Mouse (Mus musculus): ENCODE data around the gene 1700037C18Rik. TPM values are rescaled to one million over a fixed set of nuclear protein-coding genes. Genes with fewer than 3 reads are reported as not detected.
A peak's percentile ranks its signal among the peaks of the same experiment; 100 is the strongest.

Gene 1700037C18Rik
- polyA plus RNA-seq, 1 experiment, result 5.8 TPM

DNA sequence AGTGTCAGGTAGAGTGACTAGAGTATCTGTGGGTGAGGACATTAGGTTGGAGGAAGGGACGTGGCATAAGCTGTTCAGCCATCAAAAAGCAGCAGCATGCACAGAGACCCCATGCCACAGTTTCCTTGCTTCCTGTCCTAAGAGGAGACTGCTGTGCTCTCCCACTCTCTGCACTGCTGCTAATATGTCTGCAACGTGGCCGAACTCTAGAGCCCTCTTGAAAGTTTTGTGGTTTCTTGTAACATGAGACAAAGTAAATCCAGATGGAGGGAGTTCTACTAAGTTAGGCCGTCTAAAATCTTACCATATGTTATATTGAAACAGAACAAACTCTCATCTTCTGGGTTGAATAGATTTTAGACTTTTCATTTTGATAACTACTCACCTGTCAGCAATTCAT, 15.5 kb upstream of the 1700037C18Rik start:
- 85% methylated on average over 4 of the region's 4 CpGs for WGBS
- Histone ChIP-seq H3K27me3 (ENCODE audit: control insufficient read depth, insufficient read depth, low read length) (no peaks in the 10 kb centered on the region), H3K4me1 (ENCODE audit: control insufficient read depth, insufficient read depth, low read length) (no peaks in the 10 kb centered on the region), H3K4me3 (replicated peaks; ENCODE audit: insufficient read depth, low read depth, low read length) (no peak overlapping the region), H3K27ac (ENCODE audit: insufficient read depth, low read length) (no peak overlapping the region)
- no peak for DNase-seq
- TF ChIP-seq CTCF (IDR thresholded peaks at IDR 0.05; ENCODE audit: borderline replicate concordance, insufficient read depth, low read depth, low read length), result no peak
- no peak for TF ChIP-seq POLR2A (IDR thresholded peaks at IDR 0.05; ENCODE audit: borderline replicate concordance, insufficient read depth, low read length)

DNA sequence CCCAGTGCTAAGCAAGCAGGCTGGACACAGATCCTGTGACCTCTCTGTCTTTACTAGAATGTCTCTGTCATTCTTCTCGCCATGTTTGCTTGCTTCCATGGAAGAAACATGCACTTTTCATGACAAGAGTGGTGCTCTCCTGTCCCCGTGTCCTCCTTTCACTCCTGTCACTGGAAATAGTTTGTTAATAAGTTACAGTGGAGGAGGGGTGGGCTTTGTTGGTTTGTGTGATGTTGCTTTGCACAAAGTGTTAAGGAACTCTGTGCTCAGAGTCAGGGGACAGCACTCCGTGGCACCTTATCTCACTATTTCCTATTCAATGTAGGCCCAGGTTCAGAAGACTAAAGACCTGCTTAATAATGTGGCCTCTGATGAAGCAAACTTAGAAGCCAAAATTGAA, 15.0 kb upstream of the 1700037C18Rik start:
- DNase-seq, result no peak
- 96% methylated on average over 3 of the region's 3 CpGs for WGBS
- TF ChIP-seq POLR2A (IDR thresholded peaks at IDR 0.05; ENCODE audit: borderline replicate concordance, insufficient read depth, low read length) (no peak), CTCF (IDR thresholded peaks at IDR 0.05; ENCODE audit: borderline replicate concordance, insufficient read depth, low read depth, low read length) (no peak)

DNA sequence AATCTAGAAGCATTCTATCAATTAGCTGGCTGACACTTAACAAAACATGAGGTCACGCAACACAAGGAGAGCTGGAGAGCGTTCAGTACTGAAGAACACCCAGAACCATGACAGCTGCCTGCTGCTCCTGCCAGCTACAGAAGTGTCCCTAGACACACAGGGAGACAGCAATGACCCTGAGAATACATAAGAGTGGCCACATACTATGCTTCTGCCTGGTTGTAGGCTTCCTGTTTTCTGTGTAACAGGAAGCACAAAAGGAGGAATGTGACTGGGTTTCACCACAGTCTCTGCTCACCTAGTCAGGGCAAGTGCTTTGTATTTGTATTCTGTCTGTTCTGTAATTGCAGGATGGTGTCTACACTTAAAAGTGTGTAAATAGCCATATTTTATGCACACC, 12.3 kb upstream of the 1700037C18Rik start:
- no peak for TF ChIP-seq POLR2A (IDR thresholded peaks at IDR 0.05; ENCODE audit: borderline replicate concordance, insufficient read depth, low read length)
- no peak for TF ChIP-seq CTCF (IDR thresholded peaks at IDR 0.05; ENCODE audit: borderline replicate concordance, insufficient read depth, low read depth, low read length)
- Histone ChIP-seq H3K27me3 (ENCODE audit: control insufficient read depth, insufficient read depth, low read length) (no peaks in the 10 kb centered on the region), H3K4me1 (ENCODE audit: control insufficient read depth, insufficient read depth, low read length) (no peaks in the 10 kb centered on the region), H3K4me3 (replicated peaks; ENCODE audit: insufficient read depth, low read depth, low read length) (no peak overlapping the region), H3K27ac (ENCODE audit: insufficient read depth, low read length) (no peak overlapping the region)
- no peak for DNase-seq
- WGBS, result 74% methylated on average over 2 of the region's 2 CpGs

More for the DNA sequence above, 15.0 kb upstream of the 1700037C18Rik start:
- H3K27ac ChIP-seq (ENCODE audit: insufficient read depth, low read length), result no peak overlapping the region
- H3K4me1 ChIP-seq (ENCODE audit: control insufficient read depth, insufficient read depth, low read length), result no peaks in the 10 kb centered on the region
- no peaks in the 10 kb centered on the region for H3K27me3 ChIP-seq (ENCODE audit: control insufficient read depth, insufficient read depth, low read length)
- H3K4me3 ChIP-seq (replicated peaks; ENCODE audit: insufficient read depth, low read depth, low read length), result no peak overlapping the region

DNA sequence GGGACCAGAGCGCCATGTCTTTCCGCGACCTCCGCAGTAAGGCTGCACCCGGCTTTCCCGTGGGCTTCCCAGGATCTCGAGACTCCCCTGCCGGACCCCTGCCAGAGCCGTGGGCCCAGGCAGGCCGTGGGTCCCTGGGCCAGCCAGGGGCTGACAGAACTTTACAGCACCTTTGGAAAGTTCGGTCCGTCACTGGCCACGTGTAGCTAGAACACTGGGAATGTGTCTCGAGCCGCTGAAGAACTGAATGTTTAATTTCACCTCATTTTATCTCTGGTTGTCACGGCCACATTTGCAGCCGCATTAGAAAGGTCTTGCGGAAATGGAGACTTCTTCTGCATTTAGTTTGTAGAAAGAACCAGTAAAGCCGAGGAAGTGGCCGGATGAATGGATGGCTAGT, 629 bp upstream of the 1700037C18Rik start:
- TF ChIP-seq POLR2A (IDR thresholded peaks at IDR 0.05; ENCODE audit: borderline replicate concordance, insufficient read depth, low read length), result no peak
- no peak for TF ChIP-seq CTCF (IDR thresholded peaks at IDR 0.05; ENCODE audit: borderline replicate concordance, insufficient read depth, low read depth, low read length)
- no peak for DNase-seq
- Histone ChIP-seq H3K27ac (ENCODE audit: insufficient read depth, low read length) (peak overlapping the region; percentile 0; the same call in 1 of the 2 replicates), H3K27me3 (ENCODE audit: control insufficient read depth, insufficient read depth, low read length) (no peaks in the 10 kb centered on the region), H3K4me1 (ENCODE audit: control insufficient read depth, insufficient read depth, low read length) (no peaks in the 10 kb centered on the region), H3K4me3 (replicated peaks; ENCODE audit: insufficient read depth, low read depth, low read length) (peak overlapping the region; percentile 99)
- WGBS, result 2% methylated on average over 20 of the region's 20 CpGs

DNA sequence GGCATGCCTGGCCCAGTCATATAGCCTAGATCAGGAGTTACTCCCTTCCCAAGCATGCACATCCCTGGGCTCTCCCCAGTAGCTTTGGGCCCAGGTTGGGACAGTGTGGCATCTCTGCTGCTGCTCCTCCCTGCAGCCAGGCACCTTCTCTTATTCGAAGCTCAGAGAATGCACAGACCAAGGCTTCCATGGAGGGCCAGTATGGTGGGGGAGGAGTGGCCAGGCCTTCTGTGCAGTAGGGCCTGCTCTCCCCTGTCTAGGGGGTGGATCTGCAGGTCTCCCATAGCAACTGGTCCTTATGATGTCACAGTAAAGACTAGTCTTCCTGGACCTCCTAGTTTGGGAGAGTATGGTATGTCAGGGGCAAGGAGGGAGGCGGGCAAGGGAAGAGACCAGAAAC, 1.0 kb downstream of the 1700037C18Rik start:
- DNase-seq, result no peak
- Histone ChIP-seq H3K27ac (ENCODE audit: insufficient read depth, low read length) (no peak overlapping the region), H3K4me3 (replicated peaks; ENCODE audit: insufficient read depth, low read depth, low read length) (no peak overlapping the region), H3K27me3 (ENCODE audit: control insufficient read depth, insufficient read depth, low read length) (no peaks in the 10 kb centered on the region), H3K4me1 (ENCODE audit: control insufficient read depth, insufficient read depth, low read length) (no peaks in the 10 kb centered on the region)
- TF ChIP-seq POLR2A (IDR thresholded peaks at IDR 0.05; ENCODE audit: borderline replicate concordance, insufficient read depth, low read length) (no peak), CTCF (IDR thresholded peaks at IDR 0.05; ENCODE audit: borderline replicate concordance, insufficient read depth, low read depth, low read length) (no peak)
- WGBS, result 65% methylated on average over 2 of the region's 2 CpGs

DNA sequence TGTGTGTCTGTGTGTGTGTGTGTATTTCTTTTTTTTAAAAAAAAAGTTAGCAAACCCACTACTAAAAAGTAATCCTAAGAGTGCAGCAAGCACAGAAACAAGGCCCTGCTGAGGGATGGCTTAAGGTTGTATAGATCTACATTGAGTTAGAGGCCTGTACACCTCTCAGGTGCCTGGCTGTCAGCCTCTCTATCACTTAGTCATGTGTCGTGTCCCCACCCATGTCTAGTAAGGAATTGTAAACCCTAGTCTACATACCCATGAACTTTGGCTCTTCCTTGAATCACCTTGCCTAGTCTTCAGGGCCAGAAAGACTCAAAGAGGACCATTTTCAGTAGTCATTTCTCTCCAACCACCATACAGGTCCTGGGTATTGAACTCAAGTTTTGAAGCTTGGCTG, 11.9 kb downstream of the 1700037C18Rik start:
- H3K4me3 ChIP-seq (replicated peaks; ENCODE audit: insufficient read depth, low read depth, low read length), result no peak overlapping the region
- H3K4me1 ChIP-seq (ENCODE audit: control insufficient read depth, insufficient read depth, low read length), result no peaks in the 10 kb centered on the region; the same call in 1 of the 2 replicates
- H3K27ac ChIP-seq (ENCODE audit: insufficient read depth, low read length), result no peak overlapping the region
- no peaks in the 10 kb centered on the region for H3K27me3 ChIP-seq (ENCODE audit: control insufficient read depth, insufficient read depth, low read length)
- WGBS, result 100% methylated on average over 1 of the region's 1 CpGs
- DNase-seq, result no peak
- TF ChIP-seq POLR2A (IDR thresholded peaks at IDR 0.05; ENCODE audit: borderline replicate concordance, insufficient read depth, low read length), result no peak
- TF ChIP-seq CTCF (IDR thresholded peaks at IDR 0.05; ENCODE audit: borderline replicate concordance, insufficient read depth, low read depth, low read length), result no peak

DNA sequence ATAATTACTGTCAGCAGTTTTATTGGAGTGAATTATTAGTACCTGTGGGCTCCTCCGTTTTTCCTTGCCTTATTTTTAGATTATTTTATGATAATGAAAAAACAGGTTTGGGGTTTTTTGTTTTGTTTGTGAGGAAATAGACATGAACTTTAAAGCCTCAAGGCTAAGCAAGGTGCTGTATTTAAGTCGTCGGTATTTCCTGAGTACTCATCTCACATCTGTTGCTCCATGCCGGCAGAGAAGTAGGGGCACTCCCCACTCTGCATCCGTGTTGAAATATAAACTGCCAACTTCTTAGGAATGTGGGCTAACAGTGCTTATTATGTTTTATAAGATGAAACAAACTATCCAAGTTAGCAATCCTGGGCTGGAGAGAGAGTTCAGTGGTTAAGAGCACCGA, 12.4 kb downstream of the 1700037C18Rik start:
- H3K4me3 ChIP-seq (replicated peaks; ENCODE audit: insufficient read depth, low read depth, low read length), result no peak overlapping the region
- H3K27ac ChIP-seq (ENCODE audit: insufficient read depth, low read length), result no peak overlapping the region
- no peak for DNase-seq
- TF ChIP-seq CTCF (IDR thresholded peaks at IDR 0.05; ENCODE audit: borderline replicate concordance, insufficient read depth, low read depth, low read length), result no peak
- TF ChIP-seq POLR2A (IDR thresholded peaks at IDR 0.05; ENCODE audit: borderline replicate concordance, insufficient read depth, low read length), result no peak
- 84% methylated on average over 6 of the region's 6 CpGs for WGBS
- H3K27me3 ChIP-seq (ENCODE audit: control insufficient read depth, insufficient read depth, low read length), result no peaks in the 10 kb centered on the region
- no peaks in the 10 kb centered on the region; the same call in 1 of the 2 replicates for H3K4me1 ChIP-seq (ENCODE audit: control insufficient read depth, insufficient read depth, low read length)

DNA sequence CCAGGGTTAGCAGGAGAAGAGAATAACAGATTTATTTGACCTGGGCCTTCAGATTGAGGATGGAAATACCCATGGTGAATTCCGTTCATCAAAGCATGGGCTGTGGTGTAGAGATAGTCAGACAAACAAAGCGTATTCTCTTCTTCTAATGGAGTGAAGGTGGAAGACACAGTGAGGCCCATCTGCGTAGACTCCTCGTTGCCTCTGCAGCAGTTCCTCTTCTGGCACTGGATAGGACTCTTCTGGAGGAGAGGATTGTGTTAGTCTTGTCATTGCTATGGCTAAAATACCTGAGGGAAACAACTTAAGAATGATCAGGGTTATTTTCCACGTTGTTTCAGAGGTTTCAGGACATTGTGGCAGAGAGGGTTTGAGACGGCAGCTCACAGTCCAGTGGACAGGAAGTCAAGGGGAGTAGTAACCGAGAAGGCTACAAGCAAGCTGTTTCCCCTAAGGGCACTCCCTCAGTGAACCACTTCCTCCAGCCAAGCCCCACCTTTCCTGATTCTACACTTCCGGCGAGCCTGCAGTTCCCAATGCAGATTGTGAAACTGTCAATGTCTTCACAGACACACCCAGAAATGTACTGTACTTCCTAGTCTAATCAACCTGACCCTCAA, 13.2 kb downstream of the 1700037C18Rik start:
- no peak for TF ChIP-seq CTCF (IDR thresholded peaks at IDR 0.05; ENCODE audit: borderline replicate concordance, insufficient read depth, low read depth, low read length)
- no peak for TF ChIP-seq POLR2A (IDR thresholded peaks at IDR 0.05; ENCODE audit: borderline replicate concordance, insufficient read depth, low read length)
- 76% methylated on average over 9 of the region's 9 CpGs for WGBS
- Histone ChIP-seq H3K4me1 (ENCODE audit: control insufficient read depth, insufficient read depth, low read length) (no peaks in the 10 kb centered on the region; the same call in 1 of the 2 replicates), H3K27ac (ENCODE audit: insufficient read depth, low read length) (0 out of 2 replicates have a peak overlapping the region, but pooled peaks have one; percentile 27), H3K4me3 (replicated peaks; ENCODE audit: insufficient read depth, low read depth, low read length) (no peak overlapping the region), H3K27me3 (ENCODE audit: control insufficient read depth, insufficient read depth, low read length) (no peaks in the 10 kb centered on the region)
- DNase-seq, result no peak
